ENCODE assay signal across 8 mouse cellular contexts in the genomic region with DNA sequence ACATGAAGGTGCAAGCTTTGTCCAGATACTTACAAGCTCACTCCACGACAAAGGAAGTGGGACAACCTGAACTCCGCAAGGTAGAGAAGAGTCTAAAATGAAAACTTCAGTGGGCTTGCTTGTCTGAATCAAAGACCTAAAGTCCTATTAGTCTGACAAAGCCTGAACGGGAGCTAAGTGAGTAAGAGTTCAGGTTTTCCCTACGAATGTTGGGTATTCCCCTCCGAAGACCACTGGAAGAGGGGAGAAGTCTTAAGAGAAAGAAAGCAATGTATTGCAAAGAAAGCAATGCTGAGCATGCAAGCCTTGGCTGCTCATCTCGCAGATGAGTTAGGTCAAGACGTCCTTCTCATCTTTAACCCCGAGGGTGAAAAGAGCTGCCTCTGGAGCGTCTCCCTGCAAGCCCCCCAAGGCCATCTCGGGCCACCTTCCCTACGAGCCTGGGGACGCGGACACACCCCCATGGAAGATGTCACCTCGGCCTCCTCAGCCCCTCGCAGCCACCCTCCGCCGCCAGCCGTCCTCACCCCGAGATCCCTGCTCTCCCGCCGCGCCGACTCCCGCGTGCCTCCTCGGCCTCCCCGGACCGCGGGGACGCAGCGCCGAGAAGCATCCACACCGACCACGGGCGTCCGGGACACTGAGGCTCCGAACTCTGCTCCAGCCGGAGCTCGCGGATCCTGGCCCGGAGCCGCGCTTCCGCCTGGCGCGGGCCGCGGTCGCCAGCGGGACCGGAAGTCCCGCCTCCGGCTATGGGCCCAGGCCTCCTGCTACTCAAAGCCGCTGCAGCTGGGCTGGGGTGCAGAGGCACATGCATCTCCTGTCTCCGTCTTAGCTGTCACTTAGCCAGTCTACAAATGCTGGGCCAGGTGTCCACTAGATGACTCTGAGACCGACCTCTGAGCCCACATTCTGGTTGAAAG. TPM values are rescaled to one million over a fixed set of nuclear protein-coding genes. Genes with fewer than 3 reads are reported as not detected.
A peak's percentile ranks its signal among the peaks of the same experiment; 100 is the strongest.
DNase-seq lines count a peak whose midpoint lies in the region; ATAC-seq and TF ChIP-seq lines count a peak whose summit lies in the region.

A gene (minus strand): TSS at position 727 of the 923 bp plus-strand sequence.

- H3K4me3 ChIP-seq in gastrocnemius, adult 2 months = peak within 1 kb of the TSS; percentile 96
- H3K4me3 ChIP-seq in hindbrain, embryonic 16.5 days (ENCODE audit: low read length) = peak within 1 kb of the TSS; percentile 91
- peak within 1 kb of the TSS; percentile 92 for H3K4me3 ChIP-seq in megakaryocyte, embryonic 14.5 days (replicated peaks)

- peak; percentile 86 for ATAC-seq in hindbrain, embryonic 16.5 days

- no peak for TF ChIP-seq CTCF in gastrocnemius, adult 2 months (IDR thresholded peaks at IDR 0.05)

- H3K4me1 ChIP-seq in hindbrain, embryonic 16.5 days (ENCODE audit: control insufficient read depth, insufficient read depth, low read depth, low read length) = peaks cover 12% of the 10 kb centered on the region
- H3K4me1 ChIP-seq in megakaryocyte, embryonic 14.5 days = peaks cover 25% of the 10 kb centered on the region

- peak; percentile 40 for DNase-seq in WW6 (ENCODE audit: low read depth, low spot score)
- peak; percentile 38 to 47 for DNase-seq in cerebellum, postnatal 36 days
- peak; percentile 84 for DNase-seq in gastrocnemius, adult 2 months
- peak; percentile 39 to 47 for DNase-seq in left cerebral cortex, adult 8-10 months (ENCODE audit: low spot score in 2 of 2)
- DNase-seq in right cerebral cortex, adult 2 months (ENCODE audit: low spot score in 2 of 2) = peak; percentile 43 to 62
- DNase-seq in urinary bladder, postnatal 14 days (ENCODE audit: low spot score) = peak; percentile 70

- H3K27ac ChIP-seq in gastrocnemius, adult 2 months = peak within 1 kb of the TSS; percentile 85
- H3K27ac ChIP-seq in hindbrain, embryonic 16.5 days (ENCODE audit: low read depth, low read length) = peak within 1 kb of the TSS; percentile 68

- H3K9me3 ChIP-seq in hindbrain, embryonic 16.5 days (ENCODE audit: control insufficient read depth, low read length) = no peaks in the 10 kb centered on the region
- H3K9me3 ChIP-seq in megakaryocyte, embryonic 14.5 days = no peaks in the 10 kb centered on the region

- H3K27me3 ChIP-seq in hindbrain, embryonic 16.5 days (replicated peaks; ENCODE audit: control insufficient read depth, insufficient read depth, low read length) = no peaks in the 10 kb centered on the region
- peaks cover 2% of the 10 kb centered on the region for H3K27me3 ChIP-seq in megakaryocyte, embryonic 14.5 days (replicated peaks)

- intact Hi-C loops in gastrocnemius, adult 2 months (cut with DNase I) = no loop called here

- peak within 1 kb of the TSS; percentile 97 for H3K9ac ChIP-seq in hindbrain, embryonic 16.5 days (ENCODE audit: low read depth, low read length)

- WGBS in hindbrain, embryonic 16.5 days = 4% methylated on average over 56 of the region's 56 CpGs

- peak within 1 kb of the TSS; percentile 67 for H3K4me2 ChIP-seq in hindbrain, embryonic 16.5 days (ENCODE audit: low read length)

- no peaks in the 10 kb centered on the region for H3K36me3 ChIP-seq in hindbrain, embryonic 16.5 days (ENCODE audit: control insufficient read depth, insufficient read depth, low read length)
- H3K36me3 ChIP-seq in megakaryocyte, embryonic 14.5 days (replicated peaks; ENCODE audit: low read length) = no peaks in the 10 kb centered on the region

RNA-seq across cellular contexts. Expression of the gene that starts here (rescaled TPM):
- 1 to 10 TPM; 3.3 to 4.6 TPM for total RNA-seq in gastrocnemius, adult 2 months (2021)
- 7.5 and 8.1 TPM in 2 replicates for polyA plus RNA-seq in hindbrain, embryonic 16.5 days (2015; fragmentation: Nextera tagmentation; extraction: Ambion mirVana)
- 1 to 10 TPM; 6.9 to 8.5 (median 7.4) TPM for total RNA-seq in left cerebral cortex, adult 8-10 months (2022)
- 2.3 and 2.4 TPM in 2 replicates for polyA plus RNA-seq in megakaryocyte, embryonic 14.5 days (2012; ENCODE audit: insufficient read depth, low replicate concordance)

Comparison
In these comparisons a context has a peak if more than half of its experiments do, and no peak if none do; other contexts are left out.
1. Peak in every context shown above with its lines: DNase-seq, ATAC-seq, H3K4me3 ChIP-seq and H3K27ac ChIP-seq.